Mouse (Mus musculus) heart, embryonic 14.5 days (tissue): ENCODE results near the gene Gfer. TPM values are rescaled to one million over a fixed set of nuclear protein-coding genes. Genes with fewer than 3 reads are reported as not detected.

Experiments used
- ATAC-seq: fragments of 200-750 bp; cut with Nextera tagmentation; 2 replicates; pipeline ENCODE4 v1.8.0; 2017; ENCODE audit warnings: low read depth, moderate TSS enrichment; ENCODE audit not compliant: insufficient number of reproducible peaks, insufficient read depth, low FRiP score
- H3K27ac ChIP-seq, 2 experiments: fragments of 200-500 bp in 1 of 2; fragments of 300-500 bp in 1 of 2; sonication (generic) in 1 of 2; replicated peaks in 1 of 2; 2 replicates each; pipeline ENCODE4 v1.5.1; 2012 to 2014; ENCODE audit warnings: low read depth in 2 of 2, low read length in 2 of 2, control low read depth in 1 of 2, mild to moderate bottlenecking in 1 of 2, mixed read lengths in 1 of 2; ENCODE audit not compliant: control insufficient read depth in 1 of 2, insufficient read depth in 1 of 2
- H3K27me3 ChIP-seq: fragments of 300-500 bp; sonication (generic); 2 replicates; pipeline ENCODE4 v1.6.1; 2014; ENCODE audit warnings: mild to moderate bottlenecking, low read length, control low read depth; ENCODE audit not compliant: control insufficient read depth, insufficient read depth
- H3K36me3 ChIP-seq: fragments of 300-500 bp; sonication (generic); 2 replicates; pipeline ENCODE4 v1.6.1; 2014; ENCODE audit warnings: mild to moderate bottlenecking, control low read depth, low read length, mixed read lengths; ENCODE audit not compliant: control insufficient read depth, insufficient read depth
- H3K4me1 ChIP-seq, 2 experiments: fragments of 200-500 bp in 1 of 2; fragments of 300-500 bp in 1 of 2; sonication (generic) in 1 of 2; 2 replicates each; pipeline ENCODE4 v1.6.1; 2012 to 2014; ENCODE audit warnings: low read length in 2 of 2, control low read depth in 1 of 2, mixed read lengths in 1 of 2; ENCODE audit not compliant: control insufficient read depth in 2 of 2, insufficient read depth in 2 of 2
- H3K4me2 ChIP-seq: fragments of 300-500 bp; sonication (generic); 2 replicates; pipeline ENCODE4 v1.6.1; 2014; ENCODE audit warnings: mild to moderate bottlenecking, low read length
- H3K4me3 ChIP-seq, 2 experiments: fragments of 200-500 bp in 1 of 2; fragments of 300-500 bp in 1 of 2; sonication (generic) in 1 of 2; 2 replicates each; pipeline ENCODE4 v1.5.1; 2012 to 2014; ENCODE audit warnings: low read length in 2 of 2, mild to moderate bottlenecking in 2 of 2, control low read depth in 1 of 2, low read depth in 1 of 2, moderate library complexity in 1 of 2; ENCODE audit not compliant: control insufficient read depth in 1 of 2, insufficient read depth in 1 of 2
- H3K9ac ChIP-seq: fragments of 300-500 bp; sonication (generic); 2 replicates; pipeline ENCODE4 v1.6.1; 2014; ENCODE audit warnings: mild to moderate bottlenecking, low read length
- H3K9me3 ChIP-seq: fragments of 300-500 bp; sonication (generic); 2 replicates; pipeline ENCODE4 v1.6.1; 2016; ENCODE audit warnings: low read length, control low read depth; ENCODE audit not compliant: control insufficient read depth
- WGBS: fragments of 180-500 bp; shearing (Covaris S2); extraction: QIAGEN DNeasy Blood & Tissue Kit; methylation state at CpG from one replicate; pipeline ENCODE4 v1.1.7; 2014; 5-methylcytosine and 5-hydroxymethylcytosine counted together
- polyA plus RNA-seq: library from polyadenylated mRNA; unstranded; fragments of >200 nt; fragmentation: Nextera tagmentation; extraction: Ambion mirVana; gene quantifications from 2 replicates; pipeline ENCODE4 v1.2.1, GENCODE M21; 2014

Gene Gfer
- polyA plus RNA-seq, 1 experiment from 2014 or later = 29.3 TPM

DNA sequence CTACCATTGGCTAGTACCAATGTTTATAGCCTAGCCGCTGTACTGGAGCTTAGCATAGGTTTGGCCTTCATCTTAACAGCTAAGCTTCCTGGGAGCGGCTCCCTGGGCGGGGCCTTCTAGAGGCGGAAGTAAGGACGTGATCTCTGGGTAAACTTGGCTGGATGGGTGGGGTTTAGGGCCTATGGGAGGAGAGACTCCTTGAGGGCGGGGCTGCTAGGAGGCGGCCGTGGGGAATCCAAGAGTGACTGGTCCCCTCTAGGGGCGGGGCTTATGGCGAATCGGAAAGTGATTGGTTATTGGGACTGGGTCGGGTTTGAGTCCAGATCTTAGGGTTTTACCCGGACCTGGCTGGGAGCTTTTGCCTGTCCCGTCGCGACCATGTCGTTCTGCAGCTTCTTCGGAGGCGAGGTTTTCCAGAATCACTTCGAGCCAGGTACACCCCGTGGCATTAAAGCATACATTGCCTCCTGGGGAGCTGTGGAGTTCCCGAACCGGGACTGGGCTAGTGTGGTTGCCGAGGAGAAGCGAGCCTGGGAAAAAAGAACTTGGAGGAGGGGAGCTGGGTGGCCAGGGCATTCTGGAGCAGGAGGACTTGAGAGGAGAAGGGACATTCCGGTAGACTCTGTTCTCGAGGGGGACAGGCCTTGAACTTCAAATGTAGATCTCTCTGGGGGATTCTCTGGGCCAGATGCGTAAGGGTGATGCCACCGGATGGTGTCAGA, 40.5 kb upstream of the Gfer start, which contains the start of gene Msrb1:
Gene Msrb1 (plus strand): TSS at position 313 of the 722 bp plus-strand sequence.
- peak; percentile 95 for ATAC-seq
- H3K36me3 ChIP-seq = peaks cover 15% of the 10 kb centered on the region
- H3K4me2 ChIP-seq = peak within 1 kb of the TSS; percentile 93
- H3K4me3 ChIP-seq = peak within 1 kb of the TSS; percentile 70 to 94
- no peaks in the 10 kb centered on the region for H3K27me3 ChIP-seq
- H3K27ac ChIP-seq = peak within 1 kb of the TSS; percentile 54 to 75
- H3K4me1 ChIP-seq = peaks cover 13 to 25% of the 10 kb centered on the region in 2 experiments
- no peaks in the 10 kb centered on the region for H3K9me3 ChIP-seq
- H3K9ac ChIP-seq = peak within 1 kb of the TSS; percentile 84
- WGBS = under 1% methylated on average over 29 of the region's 29 CpGs

DNA sequence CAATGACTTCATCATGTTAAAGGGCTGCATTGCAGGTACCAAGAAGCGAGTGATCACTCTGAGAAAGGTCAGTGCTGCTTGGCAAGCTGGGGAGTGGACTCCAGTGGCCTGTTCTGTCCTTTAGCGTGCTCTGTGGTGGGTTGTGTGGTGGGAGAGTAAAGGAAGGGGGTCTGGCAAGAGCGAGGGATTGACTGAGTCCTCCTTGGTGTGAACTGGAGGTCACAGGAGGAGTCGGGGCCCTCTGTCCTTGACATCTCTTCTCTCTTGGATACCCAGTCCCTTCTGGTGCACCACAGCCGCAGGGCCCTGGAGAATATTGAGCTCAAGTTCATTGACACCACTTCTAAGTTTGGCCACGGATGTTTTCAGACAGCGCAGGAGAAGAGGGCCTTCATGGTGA, 39.5 kb upstream of the Gfer start:
- peaks cover 13 to 25% of the 10 kb centered on the region in 2 experiments for H3K4me1 ChIP-seq
- H3K9me3 ChIP-seq = no peaks in the 10 kb centered on the region
- no peak overlapping the region for H3K9ac ChIP-seq
- peak overlapping the region; percentile 93; the same call in 1 of the 2 replicates for H3K4me2 ChIP-seq
- no peaks in the 10 kb centered on the region for H3K27me3 ChIP-seq
- ATAC-seq = no peak
- H3K27ac ChIP-seq = no peak overlapping the region
- peaks cover 8% of the 10 kb centered on the region for H3K36me3 ChIP-seq
- 85% methylated on average over 7 of the region's 7 CpGs for WGBS
- H3K4me3 ChIP-seq = no peak overlapping the region

DNA sequence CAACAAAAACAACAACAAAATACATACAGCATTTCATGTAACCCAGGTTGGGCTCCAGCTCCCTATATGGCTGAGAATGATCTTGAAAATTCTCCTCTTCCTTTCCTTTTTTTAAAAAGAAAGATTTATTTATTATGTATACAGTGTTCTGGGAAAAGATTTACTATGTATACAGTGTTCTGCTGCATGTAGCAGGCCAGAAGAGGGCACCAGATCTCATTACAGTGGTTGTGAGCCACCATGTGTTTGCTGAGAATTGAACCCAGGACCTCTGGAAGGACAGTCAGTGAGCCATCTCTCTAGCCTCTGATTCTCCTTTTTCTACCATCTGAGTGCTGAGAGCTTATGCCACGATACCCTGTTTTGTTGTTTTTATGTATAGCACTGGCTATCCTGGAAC, 38.6 kb upstream of the Gfer start:
- no peak overlapping the region for H3K4me3 ChIP-seq

DNA sequence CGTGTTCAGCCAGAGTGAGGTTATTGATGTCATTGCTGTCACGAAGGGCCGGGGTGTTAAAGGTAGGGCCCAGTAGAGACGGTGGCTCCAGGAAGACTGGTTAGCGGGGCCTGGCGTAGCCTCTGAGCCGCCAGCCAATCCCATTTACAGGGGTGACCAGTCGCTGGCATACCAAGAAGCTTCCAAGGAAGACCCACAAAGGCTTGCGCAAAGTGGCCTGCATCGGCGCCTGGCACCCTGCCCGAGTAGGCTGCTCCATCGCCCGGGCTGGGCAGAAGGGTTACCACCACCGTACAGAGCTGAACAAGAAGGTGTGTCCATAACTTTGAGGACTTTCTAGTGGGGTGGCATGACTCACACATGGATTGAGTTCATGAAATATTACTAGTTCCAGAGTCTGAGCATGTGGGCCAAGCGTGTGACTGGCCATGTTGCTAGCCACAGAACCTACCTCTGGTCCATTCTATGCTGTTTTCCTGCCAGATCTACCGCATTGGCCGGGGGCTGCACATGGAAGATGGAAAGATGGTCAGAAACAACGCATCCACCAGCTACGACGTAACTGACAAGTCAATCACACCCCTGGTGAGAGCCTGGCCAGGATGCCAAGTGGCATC, 37.6 kb upstream of the Gfer start:
- no peaks in the 10 kb centered on the region for H3K9me3 ChIP-seq
- no peak for ATAC-seq
- no peaks in the 10 kb centered on the region for H3K27me3 ChIP-seq
- no peak overlapping the region for H3K4me2 ChIP-seq
- H3K4me1 ChIP-seq = peaks cover 13 to 25% of the 10 kb centered on the region in 2 experiments
- no peak overlapping the region for H3K9ac ChIP-seq
- no peak overlapping the region for H3K4me3 ChIP-seq
- H3K27ac ChIP-seq = no peak overlapping the region
- WGBS = 92% methylated on average over 21 of the region's 21 CpGs
- H3K36me3 ChIP-seq = no peaks in the 10 kb centered on the region

More for the DNA sequence above, 38.6 kb upstream of the Gfer start:
- 91% methylated on average over 1 of the region's 1 CpGs for WGBS
- H3K4me2 ChIP-seq = no peak overlapping the region
- peaks cover 13 to 25% of the 10 kb centered on the region in 2 experiments for H3K4me1 ChIP-seq
- no peak overlapping the region for H3K9ac ChIP-seq
- no peak for ATAC-seq
- no peaks in the 10 kb centered on the region for H3K9me3 ChIP-seq
- H3K27me3 ChIP-seq = no peaks in the 10 kb centered on the region
- no peak overlapping the region for H3K27ac ChIP-seq
- H3K36me3 ChIP-seq = no peaks in the 10 kb centered on the region

DNA sequence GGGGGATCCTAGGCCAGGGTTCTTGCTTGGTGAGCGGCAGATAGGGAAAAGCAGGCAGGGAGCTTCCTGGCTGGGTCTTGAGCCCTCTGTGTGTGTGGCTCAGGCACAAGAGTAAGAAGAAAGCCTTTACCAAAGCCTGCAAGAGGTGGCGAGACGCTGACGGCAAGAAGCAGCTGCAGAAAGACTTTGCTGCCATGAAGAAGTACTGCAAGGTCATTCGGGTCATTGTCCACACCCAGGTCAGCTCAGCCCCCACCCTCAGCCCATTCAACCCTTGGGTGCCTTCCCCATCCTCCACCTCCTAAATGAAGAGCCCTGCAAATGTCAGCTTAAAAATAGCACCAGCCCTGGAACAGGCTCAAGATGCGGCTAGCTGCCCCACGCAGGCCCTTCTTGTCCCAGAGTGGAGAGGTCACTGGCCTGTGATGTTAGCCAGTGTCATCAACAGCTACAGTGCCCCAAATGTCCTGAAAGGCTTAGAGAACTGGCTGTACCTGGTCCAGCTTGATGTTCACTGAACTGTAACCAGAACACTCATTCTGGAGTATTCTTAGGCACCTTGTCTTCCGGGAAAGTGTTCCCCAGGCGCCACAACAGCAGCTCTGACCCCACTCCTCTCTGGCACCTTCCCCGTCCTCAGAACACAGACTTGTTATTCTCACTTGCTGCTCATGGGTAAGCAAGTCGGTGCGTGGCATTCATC, 36.4 kb upstream of the Gfer start:
- no peaks in the 10 kb centered on the region for H3K9me3 ChIP-seq
- 0 out of 2 replicates have a peak overlapping the region, but pooled peaks have one; percentile 7 for H3K4me2 ChIP-seq
- H3K27me3 ChIP-seq = no peaks in the 10 kb centered on the region
- H3K4me1 ChIP-seq = peaks cover 13 to 22% of the 10 kb centered on the region in 2 experiments
- 67% methylated on average over 12 of the region's 12 CpGs for WGBS
- H3K9ac ChIP-seq = peak overlapping the region; percentile 5; the same call in 1 of the 2 replicates
- no peaks in the 10 kb centered on the region for H3K36me3 ChIP-seq
- ATAC-seq = no peak
- H3K4me3 ChIP-seq = no peak overlapping the region
- H3K27ac ChIP-seq = peak overlapping the region; percentile 49 to 68

DNA sequence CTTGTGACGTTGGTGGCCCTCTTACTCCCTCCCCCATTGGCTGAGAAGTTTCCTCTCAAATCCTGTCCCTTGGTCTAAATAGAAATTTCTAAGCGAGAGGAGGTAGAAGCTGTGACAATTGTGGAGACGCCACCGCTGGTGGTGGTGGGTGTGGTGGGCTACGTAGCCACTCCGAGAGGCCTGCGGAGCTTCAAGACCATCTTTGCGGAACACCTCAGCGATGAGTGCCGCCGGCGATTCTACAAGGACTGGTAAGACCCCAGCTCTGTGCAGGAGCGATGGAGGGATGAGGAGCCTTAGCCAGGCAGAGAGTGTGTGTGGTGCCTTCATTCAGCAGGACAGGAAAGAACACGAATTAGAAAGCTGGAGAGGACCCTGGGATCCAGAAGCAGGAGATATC, 34.8 kb upstream of the Gfer start:
- ATAC-seq = no peak
- no peak overlapping the region for H3K27ac ChIP-seq
- no peak overlapping the region for H3K9ac ChIP-seq
- no peak overlapping the region for H3K4me2 ChIP-seq
- H3K4me3 ChIP-seq = no peak overlapping the region
- no peaks in the 10 kb centered on the region for H3K36me3 ChIP-seq
- WGBS = 78% methylated on average over 14 of the region's 14 CpGs
- H3K4me1 ChIP-seq = peaks cover 9 to 13% of the 10 kb centered on the region in 2 experiments
- no peaks in the 10 kb centered on the region for H3K9me3 ChIP-seq
- no peaks in the 10 kb centered on the region for H3K27me3 ChIP-seq

DNA sequence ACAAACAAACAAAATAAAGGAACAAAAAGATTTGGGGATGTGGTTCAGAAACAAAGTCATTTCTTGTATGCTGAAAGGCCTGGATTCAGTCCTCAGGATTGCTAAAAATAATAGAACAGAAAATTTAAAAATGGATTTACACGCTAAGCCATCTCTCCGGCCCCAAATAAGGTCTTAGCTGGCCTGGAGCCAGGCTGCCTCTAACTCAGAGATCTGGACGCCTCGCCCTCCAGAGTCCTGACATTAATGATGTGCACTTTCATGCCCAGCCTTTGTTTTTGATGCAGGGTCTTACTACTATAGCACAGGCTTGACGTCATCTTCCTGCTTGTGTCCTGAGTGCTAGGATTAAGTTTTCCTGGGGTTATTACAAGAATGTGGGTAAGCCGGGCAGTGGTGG, 33.1 kb upstream of the Gfer start:
- Histone ChIP-seq H3K36me3 (no peaks in the 10 kb centered on the region), H3K4me2 (no peak overlapping the region), H3K27ac (no peak overlapping the region), H3K4me1 (peaks cover 11 to 15% of the 10 kb centered on the region in 2 experiments), H3K9me3 (no peaks in the 10 kb centered on the region), H3K4me3 (no peak overlapping the region), H3K27me3 (no peaks in the 10 kb centered on the region), H3K9ac (no peak overlapping the region)
- WGBS = 52% methylated on average over 6 of the region's 6 CpGs
- no peak for ATAC-seq
